Mouse (Mus musculus): ENCODE measurements around the gene Olfr643.

GRCm38 (mm10) chr7:104179074-104179473 lies 41.9 kb upstream of the Olfr643 start:
- TF ChIP-seq CTCF (IDR thresholded peaks at IDR 0.05; ENCODE audit: extremely low read depth, insufficient read depth, low read length), result no peak
- TF ChIP-seq POLR2A (IDR thresholded peaks at IDR 0.05; ENCODE audit: extremely low read depth, insufficient read depth, low read length), result no peak
